Mouse (Mus musculus): ENCODE results near the gene Gen1. TPM values are rescaled to one million over a fixed set of nuclear protein-coding genes. Genes with fewer than 3 reads are reported as not detected.

The Gen1 gene
- polyA plus RNA-seq, 1 experiment from 2014 or later, result 13.5 TPM

DNA sequence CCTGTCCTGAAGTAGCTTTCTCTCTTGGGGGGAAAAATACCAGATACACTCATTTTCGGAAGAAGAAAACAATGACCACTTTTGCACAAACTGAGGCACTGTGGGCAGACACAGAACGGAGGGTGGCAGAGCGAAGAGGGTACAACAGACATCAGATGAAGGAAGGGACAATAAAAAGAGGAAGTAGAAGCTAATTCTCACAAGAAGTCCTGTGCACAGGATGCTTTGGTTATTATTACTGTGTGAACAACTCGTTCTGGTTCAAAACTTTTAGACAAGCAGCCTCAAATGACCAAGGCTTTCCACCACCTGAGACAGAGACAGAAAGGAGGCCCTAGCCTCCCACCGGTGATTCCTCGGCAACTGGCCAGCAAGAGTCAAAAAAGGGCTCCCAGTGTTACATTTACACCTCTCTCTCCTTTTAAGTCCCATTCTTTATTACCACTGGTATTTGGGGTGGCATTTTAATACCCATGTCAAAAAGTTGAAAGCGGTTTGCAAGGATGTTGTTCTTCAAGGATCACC, 47.8 kb downstream of the Gen1 start:
- H3K27me3 ChIP-seq (replicated peaks; ENCODE audit: control insufficient read depth, insufficient read depth, low read length), result no peaks in the 10 kb centered on the region
- H3K4me2 ChIP-seq, result no peak overlapping the region
- no peaks in the 10 kb centered on the region for H3K4me1 ChIP-seq (replicated peaks; ENCODE audit: control insufficient read depth, insufficient read depth, low read length)
- no peaks in the 10 kb centered on the region for H3K9me3 ChIP-seq (ENCODE audit: control insufficient read depth, low read length)
- DNase-seq (ENCODE audit: low spot score) (no peak), ATAC-seq (replicated peaks; ENCODE audit: low FRiP score) (no peak)
- no peak overlapping the region for H3K27ac ChIP-seq (ENCODE audit: low read depth, low read length)
- H3K36me3 ChIP-seq (ENCODE audit: control insufficient read depth, insufficient read depth, low read length), result no peaks in the 10 kb centered on the region
- WGBS, result 66% methylated on average over 7 of the region's 7 CpGs
- no peak overlapping the region for H3K9ac ChIP-seq (ENCODE audit: low read depth, low read length)
- no peak overlapping the region for H3K4me3 ChIP-seq (ENCODE audit: low read depth, low read length)

GRCm38 (mm10) chr12:11216454-11216853, 49.1 kb downstream of the Gen1 start:
- WGBS, result 71% methylated on average over 3 of the region's 3 CpGs
- no peak overlapping the region for H3K27ac ChIP-seq (ENCODE audit: low read depth, low read length)
- no peak for DNase-seq (ENCODE audit: low spot score)

DNA sequence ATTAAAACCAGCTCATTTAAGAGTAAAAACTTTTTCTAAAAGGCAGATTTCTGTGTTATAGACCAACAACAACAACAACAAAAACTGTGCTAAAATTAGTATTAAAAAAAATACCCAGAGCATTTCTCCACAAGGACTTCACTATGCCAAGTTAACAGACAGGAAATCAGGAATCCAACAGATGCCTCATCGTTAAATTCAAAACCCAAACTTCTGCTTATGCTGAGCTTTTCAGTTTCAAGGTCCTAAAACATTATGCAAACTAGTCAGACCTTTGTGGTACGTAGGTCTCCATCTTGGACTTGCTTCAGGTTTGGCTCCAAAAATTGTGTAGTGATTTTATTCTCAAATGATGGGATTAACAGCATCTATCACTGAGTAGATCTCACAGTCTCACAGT, 50.0 kb downstream of the Gen1 start:
- Histone ChIP-seq H3K9ac (ENCODE audit: low read depth, low read length) (no peak overlapping the region), H3K4me1 (replicated peaks; ENCODE audit: control insufficient read depth, insufficient read depth, low read length) (no peaks in the 10 kb centered on the region), H3K27ac (ENCODE audit: low read depth, low read length) (no peak overlapping the region), H3K4me2 (no peak overlapping the region), H3K4me3 (ENCODE audit: low read depth, low read length) (no peak overlapping the region), H3K36me3 (ENCODE audit: control insufficient read depth, insufficient read depth, low read length) (no peaks in the 10 kb centered on the region), H3K27me3 (replicated peaks; ENCODE audit: control insufficient read depth, insufficient read depth, low read length) (no peaks in the 10 kb centered on the region), H3K9me3 (ENCODE audit: control insufficient read depth, low read length) (no peaks in the 10 kb centered on the region)
- no peak for DNase-seq (ENCODE audit: low spot score)
- no peak for ATAC-seq (replicated peaks; ENCODE audit: low FRiP score)
- 77% methylated on average over 2 of the region's 2 CpGs for WGBS

More at GRCm38 (mm10) chr12:11216454-11216853, 49.1 kb downstream of the Gen1 start:
- H3K27me3 ChIP-seq (replicated peaks; ENCODE audit: control insufficient read depth, insufficient read depth, low read length), result no peaks in the 10 kb centered on the region
- H3K4me1 ChIP-seq (replicated peaks; ENCODE audit: control insufficient read depth, insufficient read depth, low read length), result no peaks in the 10 kb centered on the region
- H3K4me2 ChIP-seq, result no peak overlapping the region
- no peak for ATAC-seq (replicated peaks; ENCODE audit: low FRiP score)
- H3K9me3 ChIP-seq (ENCODE audit: control insufficient read depth, low read length), result no peaks in the 10 kb centered on the region
- no peak overlapping the region for H3K4me3 ChIP-seq (ENCODE audit: low read depth, low read length)
- H3K36me3 ChIP-seq (ENCODE audit: control insufficient read depth, insufficient read depth, low read length), result no peaks in the 10 kb centered on the region
- H3K9ac ChIP-seq (ENCODE audit: low read depth, low read length), result no peak overlapping the region

GRCm38 (mm10) chr12:11214776-11215175, 50.8 kb downstream of the Gen1 start:
- ATAC-seq (replicated peaks; ENCODE audit: low FRiP score), result no peak
- Histone ChIP-seq H3K4me2 (no peak overlapping the region), H3K9ac (ENCODE audit: low read depth, low read length) (no peak overlapping the region)

DNA sequence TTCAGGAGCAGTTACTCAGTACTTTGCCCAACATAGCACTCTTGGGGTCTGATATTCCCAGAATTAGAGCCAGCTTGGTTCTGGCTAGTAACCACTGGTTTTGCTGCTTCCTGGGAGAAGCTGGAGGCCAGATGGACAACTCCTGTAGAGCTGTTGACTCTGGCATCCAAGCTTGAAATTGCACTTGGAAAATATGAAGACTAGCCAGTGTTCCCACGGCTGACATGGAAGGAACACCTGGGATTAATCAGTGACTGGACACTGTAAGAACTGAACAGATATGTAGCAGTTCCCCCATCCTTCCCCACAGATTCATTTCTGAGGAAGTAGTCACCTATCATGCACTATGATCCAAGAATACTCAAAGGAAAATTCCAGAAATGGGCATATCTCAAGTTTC, 52.7 kb downstream of the Gen1 start:
- no peak overlapping the region for H3K4me3 ChIP-seq (ENCODE audit: low read depth, low read length)
- ATAC-seq (replicated peaks; ENCODE audit: low FRiP score) (no peak), DNase-seq (ENCODE audit: low spot score) (no peak)
- no peak overlapping the region for H3K4me2 ChIP-seq
- no peaks in the 10 kb centered on the region for H3K36me3 ChIP-seq (ENCODE audit: control insufficient read depth, insufficient read depth, low read length)
- no peak overlapping the region for H3K9ac ChIP-seq (ENCODE audit: low read depth, low read length)
- no peaks in the 10 kb centered on the region for H3K27me3 ChIP-seq (replicated peaks; ENCODE audit: control insufficient read depth, insufficient read depth, low read length)
- H3K4me1 ChIP-seq (replicated peaks; ENCODE audit: control insufficient read depth, insufficient read depth, low read length), result no peaks in the 10 kb centered on the region
- no peaks in the 10 kb centered on the region for H3K9me3 ChIP-seq (ENCODE audit: control insufficient read depth, low read length)
- 69% methylated on average over 1 of the region's 1 CpGs for WGBS
- H3K27ac ChIP-seq (ENCODE audit: low read depth, low read length), result no peak overlapping the region

More at GRCm38 (mm10) chr12:11214776-11215175, 50.8 kb downstream of the Gen1 start:
- no peaks in the 10 kb centered on the region for H3K9me3 ChIP-seq (ENCODE audit: control insufficient read depth, low read length)
- no peak overlapping the region for H3K4me3 ChIP-seq (ENCODE audit: low read depth, low read length)
- H3K4me1 ChIP-seq (replicated peaks; ENCODE audit: control insufficient read depth, insufficient read depth, low read length), result no peaks in the 10 kb centered on the region
- no peak overlapping the region for H3K27ac ChIP-seq (ENCODE audit: low read depth, low read length)
- no peak for DNase-seq (ENCODE audit: low spot score)
- no peaks in the 10 kb centered on the region for H3K36me3 ChIP-seq (ENCODE audit: control insufficient read depth, insufficient read depth, low read length)
- H3K27me3 ChIP-seq (replicated peaks; ENCODE audit: control insufficient read depth, insufficient read depth, low read length), result no peaks in the 10 kb centered on the region

DNA sequence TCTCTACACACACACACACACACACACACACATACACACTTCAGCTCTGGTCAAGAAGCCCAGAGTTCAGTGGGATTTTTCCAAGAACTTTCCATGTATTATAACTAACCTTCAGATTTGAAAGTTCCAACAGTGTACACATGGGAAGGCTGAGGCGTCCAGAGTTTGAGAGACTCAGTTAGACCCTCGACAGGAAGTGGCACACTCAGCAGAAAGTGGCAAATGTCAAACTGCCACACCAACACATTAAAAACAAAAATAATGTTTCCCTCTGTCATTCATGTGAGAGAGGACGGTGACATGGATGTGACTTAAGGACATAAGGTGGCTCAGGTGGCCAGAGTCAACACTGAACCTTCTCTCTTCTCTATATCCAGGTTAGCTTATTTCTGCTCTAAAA, 55.2 kb downstream of the Gen1 start:
- H3K27me3 ChIP-seq (replicated peaks; ENCODE audit: control insufficient read depth, insufficient read depth, low read length), result no peaks in the 10 kb centered on the region
- 60% methylated on average over 3 of the region's 3 CpGs for WGBS
- no peaks in the 10 kb centered on the region for H3K36me3 ChIP-seq (ENCODE audit: control insufficient read depth, insufficient read depth, low read length)
- DNase-seq (ENCODE audit: low spot score) (no peak), ATAC-seq (replicated peaks; ENCODE audit: low FRiP score) (no peak)
- no peak overlapping the region for H3K4me2 ChIP-seq
- no peak overlapping the region for H3K4me3 ChIP-seq (ENCODE audit: low read depth, low read length)
- H3K9ac ChIP-seq (ENCODE audit: low read depth, low read length), result no peak overlapping the region
- H3K27ac ChIP-seq (ENCODE audit: low read depth, low read length), result no peak overlapping the region
- H3K9me3 ChIP-seq (ENCODE audit: control insufficient read depth, low read length), result no peaks in the 10 kb centered on the region
- H3K4me1 ChIP-seq (replicated peaks; ENCODE audit: control insufficient read depth, insufficient read depth, low read length), result no peaks in the 10 kb centered on the region

DNA sequence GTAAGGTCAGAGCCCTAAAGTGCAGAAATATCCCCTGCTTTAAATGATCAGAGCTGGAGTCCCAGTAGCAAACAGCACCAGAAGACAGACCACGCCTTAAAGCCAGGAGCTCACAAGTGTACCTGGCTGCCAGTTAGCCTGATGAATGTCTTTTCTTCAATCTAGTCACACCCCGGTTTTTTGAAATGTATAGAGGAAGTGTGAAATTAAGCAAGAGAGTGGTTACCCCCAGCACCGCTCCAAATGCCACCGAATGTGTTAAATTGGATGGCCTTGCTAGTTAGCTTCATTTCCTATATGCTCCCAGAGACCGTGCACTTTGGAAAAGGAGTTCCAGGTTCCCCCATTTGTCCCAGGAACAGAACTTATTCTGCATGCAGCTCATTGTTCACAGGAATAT, 56.0 kb downstream of the Gen1 start:
- H3K4me3 ChIP-seq (ENCODE audit: low read depth, low read length), result no peak overlapping the region
- WGBS, result 54% methylated on average over 5 of the region's 5 CpGs
- no peaks in the 10 kb centered on the region for H3K36me3 ChIP-seq (ENCODE audit: control insufficient read depth, insufficient read depth, low read length)
- H3K4me1 ChIP-seq (replicated peaks; ENCODE audit: control insufficient read depth, insufficient read depth, low read length), result no peaks in the 10 kb centered on the region
- ATAC-seq (replicated peaks; ENCODE audit: low FRiP score), result no peak
- no peaks in the 10 kb centered on the region for H3K9me3 ChIP-seq (ENCODE audit: control insufficient read depth, low read length)
- no peaks in the 10 kb centered on the region for H3K27me3 ChIP-seq (replicated peaks; ENCODE audit: control insufficient read depth, insufficient read depth, low read length)
- no peak for DNase-seq (ENCODE audit: low spot score)
- no peak overlapping the region for H3K27ac ChIP-seq (ENCODE audit: low read depth, low read length)
- H3K4me2 ChIP-seq, result no peak overlapping the region
- no peak overlapping the region for H3K9ac ChIP-seq (ENCODE audit: low read depth, low read length)

DNA sequence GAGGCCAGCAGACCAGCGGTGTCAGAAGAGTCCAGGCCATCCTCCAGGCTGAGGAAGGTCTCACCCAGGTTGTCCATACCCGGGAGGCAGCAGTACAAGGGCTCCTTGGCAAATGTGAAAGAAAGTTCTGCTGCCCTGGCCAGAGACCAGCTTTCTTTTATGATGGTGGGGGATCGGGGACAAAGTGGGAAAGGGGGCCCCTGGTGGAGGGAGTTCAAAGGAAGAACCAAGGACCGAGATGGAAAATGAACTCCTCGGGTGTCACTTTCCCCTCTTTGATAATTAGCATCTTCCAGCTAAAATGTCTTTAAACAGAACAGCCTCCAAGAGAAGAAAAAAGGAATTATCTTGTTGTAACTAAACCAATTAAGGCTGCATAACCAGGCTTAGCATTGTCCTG, 56.7 kb downstream of the Gen1 start, which contains the start of gene Msgn1:
Gene Msgn1, minus strand, starts transcription at position 101 of the 400 bp plus-strand sequence.
- Histone ChIP-seq H3K4me3 (ENCODE audit: low read depth, low read length) (no peak within 1 kb of the TSS), H3K27me3 (replicated peaks; ENCODE audit: control insufficient read depth, insufficient read depth, low read length) (no peaks in the 10 kb centered on the region), H3K9me3 (ENCODE audit: control insufficient read depth, low read length) (no peaks in the 10 kb centered on the region), H3K27ac (ENCODE audit: low read depth, low read length) (no peak within 1 kb of the TSS), H3K4me2 (no peak within 1 kb of the TSS), H3K9ac (ENCODE audit: low read depth, low read length) (no peak within 1 kb of the TSS), H3K36me3 (ENCODE audit: control insufficient read depth, insufficient read depth, low read length) (no peaks in the 10 kb centered on the region), H3K4me1 (replicated peaks; ENCODE audit: control insufficient read depth, insufficient read depth, low read length) (no peaks in the 10 kb centered on the region)
- DNase-seq (ENCODE audit: low spot score) (no peak), ATAC-seq (replicated peaks; ENCODE audit: low FRiP score) (no peak)
- 47% methylated on average over 5 of the region's 5 CpGs for WGBS

DNA sequence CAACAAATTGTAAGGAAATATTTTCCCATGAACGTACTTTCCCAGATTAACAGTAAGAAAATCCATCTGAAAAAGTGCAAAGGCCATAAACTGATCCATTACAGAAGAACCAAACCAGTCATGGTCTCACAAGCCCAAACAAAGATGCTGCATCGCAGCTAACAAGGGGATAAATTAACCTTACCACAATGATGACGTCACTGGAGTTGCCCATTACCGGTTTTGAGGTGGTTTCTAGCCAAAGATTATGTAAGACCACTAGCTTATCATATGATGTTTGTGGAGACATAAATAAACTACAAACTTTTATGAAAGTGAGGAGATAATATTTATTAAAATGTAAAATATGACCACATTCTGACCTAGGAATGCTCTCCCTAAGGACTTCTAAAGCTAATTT, 59.3 kb downstream of the Gen1 start:
- Histone ChIP-seq H3K4me2 (no peak overlapping the region), H3K27ac (ENCODE audit: low read depth, low read length) (no peak overlapping the region), H3K9ac (ENCODE audit: low read depth, low read length) (no peak overlapping the region), H3K4me3 (ENCODE audit: low read depth, low read length) (no peak overlapping the region), H3K27me3 (replicated peaks; ENCODE audit: control insufficient read depth, insufficient read depth, low read length) (no peaks in the 10 kb centered on the region), H3K9me3 (ENCODE audit: control insufficient read depth, low read length) (no peaks in the 10 kb centered on the region), H3K36me3 (ENCODE audit: control insufficient read depth, insufficient read depth, low read length) (no peaks in the 10 kb centered on the region), H3K4me1 (replicated peaks; ENCODE audit: control insufficient read depth, insufficient read depth, low read length) (no peaks in the 10 kb centered on the region)
- WGBS, result 77% methylated on average over 4 of the region's 4 CpGs
- no peak for ATAC-seq (replicated peaks; ENCODE audit: low FRiP score)
- no peak for DNase-seq (ENCODE audit: low spot score)

Data from liver, embryonic 11.5 days (tissue).